Mouse (Mus musculus) layer of hippocampus, adult 9-10 months (tissue): ENCODE measurements at regions not wholly inside any gene's neighbourhood (a gene's known extent, or its start where the extent isn't known, plus 50 kb on each side); places are given as distances from the start of the nearest gene placed in this dataset.

Experiments
- DNase-seq: peaks from one replicate; pipeline ENCODE4 v3.0.0; 2022; ENCODE audit warnings: low spot score

DNA sequence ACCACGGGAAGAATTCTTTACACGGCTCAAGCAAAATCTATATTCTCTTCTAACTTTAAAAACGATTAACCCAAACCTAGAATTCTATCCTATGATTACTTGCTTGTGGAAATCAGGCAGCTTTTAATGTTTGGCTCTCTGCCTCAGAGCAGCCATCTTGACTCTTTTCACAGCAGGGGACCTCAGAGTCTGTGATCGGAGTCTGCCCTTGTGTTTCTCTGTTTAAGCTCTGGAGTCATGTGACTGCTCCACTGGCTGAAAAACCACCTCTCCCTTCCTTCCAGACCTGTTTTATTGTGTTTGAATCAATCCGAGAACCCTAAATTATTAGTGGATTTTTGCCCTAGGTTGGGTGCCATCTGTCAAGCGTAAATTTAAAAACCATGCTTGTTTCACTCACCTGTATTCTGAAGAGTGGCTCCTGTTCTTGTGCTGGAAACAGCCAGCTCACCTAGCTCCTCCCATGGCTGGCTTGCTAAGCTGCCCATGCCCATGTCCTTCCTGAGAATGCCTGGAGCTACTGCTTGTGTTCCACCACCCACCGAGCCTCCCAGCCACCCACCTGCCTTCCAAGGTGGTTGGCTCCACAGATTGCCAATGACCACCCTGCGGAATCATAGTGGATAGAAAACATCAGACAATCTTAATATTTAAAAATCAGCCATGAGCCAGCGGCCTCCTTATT is 62.6 kb downstream of the Perp start:
- DNase-seq, result no peak

DNA sequence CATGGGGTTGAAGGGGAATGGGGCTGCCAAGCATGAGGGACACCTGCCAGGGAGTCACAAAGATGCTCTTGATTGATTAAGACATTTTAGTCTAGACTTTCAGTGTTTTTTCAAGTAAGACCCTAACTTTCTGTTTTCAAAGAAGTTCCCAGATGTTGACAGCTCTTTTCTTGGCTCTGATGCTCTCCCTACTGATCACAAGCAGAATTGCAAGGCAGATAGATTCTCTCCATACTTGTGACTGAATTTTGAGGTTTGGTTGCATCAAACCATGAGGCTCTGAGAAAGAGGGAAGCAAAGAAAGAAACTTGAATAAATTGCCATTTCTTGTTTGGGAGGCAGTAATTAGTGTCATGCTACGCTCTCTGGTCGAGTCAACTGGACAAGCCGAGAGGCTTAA is 64.5 kb downstream of the Perp start:
- no peak for DNase-seq

DNA sequence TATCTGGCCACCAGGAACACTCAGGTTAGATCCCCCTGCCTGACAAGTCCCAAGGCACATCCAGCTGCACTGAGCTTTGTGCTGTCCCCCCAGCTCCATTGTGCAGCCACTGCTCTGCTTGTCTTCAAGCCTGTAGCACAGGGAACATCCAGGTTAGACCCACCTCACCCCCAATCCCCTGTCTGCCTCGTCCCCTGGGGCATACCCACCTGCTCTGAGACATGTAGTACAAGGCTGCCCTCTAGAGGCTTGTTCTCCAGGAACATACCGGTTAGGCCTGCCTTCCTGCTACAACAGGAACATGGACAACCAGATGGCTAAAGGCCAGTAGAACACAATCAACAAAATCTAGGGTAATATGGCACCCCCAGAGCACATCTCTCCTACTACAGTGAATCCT is 66.1 kb downstream of the Perp start:
- DNase-seq, result peak; percentile 32

DNA sequence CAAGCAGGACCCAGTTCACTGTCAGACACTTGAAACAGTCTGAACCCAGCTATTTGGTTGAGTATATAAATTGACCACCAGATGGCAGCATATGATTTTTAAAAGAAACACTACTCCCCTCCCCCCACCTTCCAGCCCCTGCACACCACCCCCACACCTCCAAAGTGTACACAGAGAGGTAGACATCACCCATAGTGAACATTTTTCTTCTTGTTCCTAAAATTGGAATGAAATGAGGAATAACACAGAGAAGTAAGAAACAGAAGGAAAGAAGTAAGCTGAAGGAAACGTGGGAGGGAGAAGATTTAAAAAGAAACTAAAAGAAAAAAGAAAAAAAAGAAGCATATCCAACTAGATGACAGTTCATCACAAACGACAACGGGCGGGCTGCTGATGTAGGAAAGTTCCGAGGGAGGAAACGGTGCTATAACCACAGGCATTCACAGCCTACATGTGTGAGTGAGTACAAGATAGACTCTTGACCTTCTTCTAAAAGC is 72.3 kb downstream of the Perp start:
- DNase-seq, result no peak

- no peak for DNase-seq
Measured at GRCm38 (mm10) chr10:18923088-18923821, 78.4 kb downstream of the Perp start.

GRCm38 (mm10) chr10:18927811-18928210 is 83.0 kb downstream of the Perp start:
- no peak for DNase-seq

DNA sequence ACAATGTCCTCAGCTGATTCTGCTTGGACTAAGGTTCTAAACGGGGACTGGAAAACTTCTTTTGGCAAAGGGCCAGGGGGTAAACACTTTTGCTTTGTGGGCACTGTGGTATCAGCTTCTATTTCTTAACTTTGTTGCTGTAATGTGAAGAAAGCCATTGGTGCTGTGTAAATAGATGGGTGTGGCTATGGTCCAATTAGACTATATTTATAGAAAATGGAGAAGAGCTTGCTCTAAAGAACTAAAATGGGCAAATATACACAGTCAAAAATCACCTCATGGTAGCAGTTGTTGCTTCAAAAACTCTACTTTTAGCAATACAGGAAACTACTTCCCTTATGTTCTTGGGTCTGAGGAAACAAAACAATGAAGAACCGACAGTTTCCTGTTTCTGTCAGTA is 84.1 kb downstream of the Tnfaip3 start:
- DNase-seq, result no peak

- DNase-seq, result no peak
Measured at GRCm38 (mm10) chr10:18941447-18941846, 74.0 kb downstream of the Tnfaip3 start.

DNA sequence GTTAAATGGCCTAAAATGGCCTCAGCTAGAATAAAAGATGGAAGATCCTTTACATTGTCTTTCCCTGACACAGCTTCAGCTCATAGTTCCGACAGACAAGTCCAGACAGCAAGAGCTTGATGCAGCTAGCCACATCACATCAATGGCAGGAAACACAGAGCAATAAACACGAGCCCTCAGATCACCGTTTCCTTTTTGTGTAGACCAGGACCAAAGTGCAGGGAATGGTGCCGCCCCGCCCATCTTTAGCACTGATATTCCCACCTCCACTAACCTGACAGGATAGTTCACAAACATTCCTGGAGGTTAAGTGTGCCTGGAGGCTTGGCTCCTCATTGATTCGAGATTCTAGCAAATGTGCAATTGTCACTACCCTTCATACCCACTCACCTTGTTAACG is 73.5 kb downstream of the Tnfaip3 start:
- DNase-seq, result no peak

GRCm38 (mm10) chr10:18943296-18944075 is 72.0 kb downstream of the Tnfaip3 start:
- no peak for DNase-seq

DNA sequence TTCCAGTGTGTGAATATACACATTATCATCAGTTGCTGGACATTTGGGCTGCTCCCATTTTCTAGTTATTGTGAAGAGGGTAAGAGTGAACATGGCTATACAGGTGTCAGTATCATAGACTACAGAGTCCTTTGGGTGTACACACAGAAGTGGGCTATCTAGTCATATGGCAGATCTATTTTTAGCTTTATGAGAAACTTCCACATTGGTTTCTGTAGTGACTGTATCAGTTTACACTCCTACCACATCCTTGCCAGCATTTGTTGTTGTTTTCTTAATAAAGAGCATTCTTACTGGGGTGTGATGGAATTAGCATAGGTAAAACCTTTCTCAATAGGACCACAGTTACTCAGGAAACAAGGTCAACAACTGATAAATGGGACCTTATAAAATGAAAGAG is 68.7 kb downstream of the Tnfaip3 start:
- no peak for DNase-seq
